Mouse (Mus musculus) skeletal muscle tissue, postnatal 0 days (tissue): ENCODE data around the gene 4930572O03Rik. TPM values are rescaled to one million over a fixed set of nuclear protein-coding genes. Genes with fewer than 3 reads are reported as not detected.

Experiments used
- polyA plus RNA-seq: library from polyadenylated mRNA; unstranded; fragments of >200 nt; fragmentation: Nextera tagmentation; extraction: Ambion mirVana; gene quantifications from 2 replicates; pipeline ENCODE4 v1.2.1, GENCODE M21; 2015

4930572O03Rik gene
- not detected in 2 replicates for polyA plus RNA-seq

GRCm38 (mm10) chr5:15656959-15657358 lies at the start of gene 4930572O03Rik:
TSS of gene 4930572O03Rik (minus strand) at chr5:15657059.

GRCm38 (mm10) chr5:15618764-15619163 lies 38.1 kb downstream of the 4930572O03Rik start, which contains the start of gene Speer4d:
TSS of gene Speer4d (plus strand) at chr5:15619064.

Other genes with a start within 250 kb of the 4930572O03Rik start
- gene Gm21149, start 180.5 kb downstream of the 4930572O03Rik start, polyA plus RNA-seq = not detected in 2 replicates
- 0.18 TPM in 1 of 2 replicates, not detected in the other for gene Gm21190, start 127.8 kb downstream of the 4930572O03Rik start, polyA plus RNA-seq
- 0.15 and 0.33 TPM in 2 replicates for gene Gm21083, start 79.7 kb downstream of the 4930572O03Rik start, polyA plus RNA-seq
- gene Speer4d, start 38.0 kb downstream of the 4930572O03Rik start, polyA plus RNA-seq = not detected in 2 replicates
- gene Speer4c, start 57.2 kb upstream of the 4930572O03Rik start, polyA plus RNA-seq = not detected in 2 replicates